Mouse (Mus musculus) 3T3-L1 (cell line): ENCODE data around the gene Adgrg6.
A peak's percentile ranks its signal among the peaks of the same experiment; 100 is the strongest.

Source experiments
- DNase-seq: peaks from one replicate; pipeline ENCODE4 v3.0.0-alpha.2; 2015; ENCODE audit warnings: low read depth, low spot score

Gene Adgrg6

DNA sequence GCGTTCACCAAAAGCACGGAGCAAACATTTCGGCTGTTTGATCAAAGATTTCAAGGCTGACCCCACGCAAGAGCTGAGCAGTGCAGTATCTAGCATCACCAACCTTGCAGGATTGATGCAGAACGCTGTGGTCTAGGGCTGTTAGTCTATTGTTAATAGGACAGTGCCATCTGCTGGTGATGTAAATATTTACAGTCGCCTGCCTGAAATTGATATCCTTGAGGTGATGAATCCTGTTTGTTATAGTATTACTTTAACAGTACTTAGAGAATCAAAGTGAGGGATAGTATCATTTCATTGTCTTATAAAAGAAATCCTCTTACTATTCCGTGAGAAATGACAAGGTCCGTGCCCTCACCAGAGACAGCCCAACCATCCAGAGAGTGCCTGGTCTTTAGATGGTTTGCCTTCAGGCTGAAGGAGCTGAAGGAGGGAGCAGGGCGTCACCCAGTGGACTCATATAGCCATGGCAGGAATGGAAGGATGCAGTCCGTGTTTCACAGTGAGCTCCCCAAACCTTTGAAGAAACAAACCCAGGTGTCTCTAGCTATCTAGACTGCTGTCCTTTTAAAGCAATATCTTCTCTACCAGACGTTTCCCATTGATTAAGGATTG, 154.3 kb downstream of the Adgrg6 start:
- peak; percentile 87 for DNase-seq

DNA sequence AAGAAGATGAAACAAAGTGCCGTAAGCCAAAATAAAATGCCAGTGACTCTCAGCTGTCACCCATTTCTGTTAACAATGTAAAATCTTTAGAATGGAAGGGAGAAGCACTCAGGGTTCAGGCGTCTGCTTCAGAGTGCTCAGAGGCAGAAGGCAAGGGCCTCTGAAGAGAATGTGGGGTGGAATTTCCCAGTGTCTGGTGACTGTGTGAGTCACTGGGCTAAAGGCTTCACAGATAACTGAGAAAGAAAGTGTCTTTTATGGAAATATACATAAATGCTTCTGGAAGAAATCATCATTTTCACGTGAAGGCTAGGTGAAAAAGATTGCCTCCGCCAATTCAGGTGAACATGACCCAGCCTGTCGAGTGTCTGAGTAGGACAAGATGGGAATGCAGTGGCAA, 159.9 kb downstream of the Adgrg6 start:
- peak; percentile 64 for DNase-seq

DNA sequence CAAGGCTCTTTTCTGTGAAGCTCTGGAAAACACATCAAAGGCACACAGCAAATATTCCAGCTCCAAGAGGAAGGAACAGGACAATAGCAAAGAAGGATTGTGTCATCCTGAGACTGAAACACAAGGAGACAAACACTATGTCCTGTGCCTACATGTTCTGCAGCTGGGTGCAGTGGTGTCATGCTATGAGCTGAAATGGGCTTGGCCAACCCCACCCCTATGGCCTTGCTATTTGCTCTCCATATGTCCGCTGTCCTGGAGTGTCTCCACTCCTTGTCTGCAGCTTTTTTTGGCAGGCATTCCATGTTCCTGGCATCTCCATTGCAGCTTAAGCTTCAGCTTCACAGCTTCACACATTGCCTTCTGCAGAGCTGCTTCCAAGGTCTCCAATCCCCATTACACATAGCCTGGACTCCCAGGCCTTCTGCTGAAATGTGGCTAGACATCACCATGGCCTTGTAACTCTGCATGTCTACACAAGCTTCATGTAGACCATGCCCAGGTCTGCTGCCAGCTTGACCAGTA, 180.3 kb downstream of the Adgrg6 start:
- DNase-seq, result no peak

DNA sequence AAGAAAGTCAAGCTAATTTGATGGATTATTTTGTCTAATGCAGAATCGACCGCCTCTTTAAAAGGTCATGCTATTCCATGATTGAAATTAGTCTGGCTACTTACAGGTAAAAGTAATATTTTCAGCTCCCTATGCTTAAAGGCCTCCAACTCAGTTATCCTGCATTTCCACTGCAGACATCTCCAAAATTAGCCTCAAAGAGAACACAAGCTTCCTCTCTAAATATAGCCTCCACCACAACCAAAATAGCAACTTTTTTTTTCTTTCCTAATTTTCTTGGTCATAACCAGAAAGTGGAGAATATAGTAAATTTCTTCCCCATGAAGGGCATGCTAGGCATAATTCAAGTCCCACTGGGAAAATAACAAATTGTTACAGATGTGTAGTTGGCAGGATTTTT, 182.2 kb downstream of the Adgrg6 start:
- DNase-seq, result no peak

DNA sequence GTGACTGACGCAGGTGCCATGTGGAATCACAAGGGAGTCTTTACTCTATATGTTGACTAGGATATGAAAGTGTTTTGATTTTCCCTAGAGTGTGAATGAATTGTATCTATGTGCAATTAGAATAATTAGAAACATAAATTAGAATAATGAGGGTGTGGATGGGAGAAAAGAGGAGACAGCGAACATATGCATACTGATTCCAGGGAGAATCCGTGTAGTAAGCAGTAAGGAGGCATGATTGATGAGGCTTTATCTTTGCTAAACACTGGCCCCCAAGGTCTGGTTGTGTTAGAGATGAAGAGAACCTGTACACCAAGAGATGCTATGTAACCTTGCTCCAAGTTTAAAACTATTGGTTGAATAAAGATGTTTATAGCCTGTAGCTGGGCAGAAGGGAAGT, 187.2 kb downstream of the Adgrg6 start:
- DNase-seq, result no peak
